Mouse (Mus musculus): ENCODE measurements around the gene Shmt1. TPM values are rescaled to one million over a fixed set of nuclear protein-coding genes. Genes with fewer than 3 reads are reported as not detected.
"Not testable (repeated sequence)": the region's sequence is repeated elsewhere in the genome, so short reads cannot be mapped to it uniquely, and the experiment has no call there.

The Shmt1 gene
- 49.9 and 52.6 TPM in 2 replicates for polyA plus RNA-seq (2016; fragmentation: Nextera tagmentation; extraction: Ambion mirVana)

DNA sequence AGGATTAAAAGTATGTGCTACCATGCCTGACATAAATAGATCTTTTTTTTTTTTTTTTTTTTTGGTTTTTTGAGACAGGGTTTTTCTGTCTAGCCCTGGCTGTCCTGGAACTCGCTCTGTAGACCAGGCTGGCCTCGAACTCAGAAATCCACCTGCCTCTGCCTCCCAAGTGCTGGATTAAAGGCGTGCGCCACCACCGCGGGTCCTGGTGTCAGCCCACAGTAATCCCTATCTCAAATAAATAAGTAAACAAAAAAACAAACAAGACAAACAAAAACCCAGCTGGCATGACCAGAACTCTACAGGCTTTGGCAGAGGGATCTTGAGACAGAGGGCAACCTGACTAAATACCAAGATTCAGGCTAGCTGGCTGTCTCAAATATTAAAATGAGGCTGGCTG is at the start of gene Shmt1:
TSS of gene Shmt1 (minus strand) at position 101 of the 400 bp plus-strand sequence.
- H3K4me3 ChIP-seq (replicated peaks): peak within 1 kb of the TSS; percentile 49
- H3K4me2 ChIP-seq: peak within 1 kb of the TSS; percentile 77
- peaks cover 26% of the 10 kb centered on the region for H3K4me1 ChIP-seq
- H3K9ac ChIP-seq: peak within 1 kb of the TSS; percentile 38; the same call in 1 of the 2 replicates
- not testable (repeated sequence) for H3K27me3 ChIP-seq; H3K9me3 ChIP-seq; H3K36me3 ChIP-seq (replicated peaks); H3K27ac ChIP-seq; ATAC-seq (ENCODE audit: low FRiP score)
- 38% methylated on average over 6 of the region's 6 CpGs for WGBS

DNA sequence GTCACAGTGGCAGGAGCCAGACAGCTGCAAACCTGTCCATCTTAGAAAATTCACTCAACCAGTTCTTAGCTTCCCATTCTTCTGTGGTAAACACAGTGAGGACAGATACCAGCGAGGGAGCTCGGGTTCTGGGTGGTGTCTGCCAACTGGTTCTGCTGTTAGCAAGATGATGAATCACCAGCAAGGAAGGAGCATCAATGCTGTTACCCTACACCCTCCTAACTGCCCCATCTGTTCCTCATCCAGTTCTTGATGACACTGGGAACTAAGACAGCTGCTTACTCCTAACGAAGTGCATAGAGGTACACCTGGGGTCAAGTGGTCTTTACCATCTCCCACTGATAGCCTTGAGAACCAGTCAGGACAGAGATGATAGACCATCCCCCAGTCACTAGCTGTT is 45.1 kb upstream of the Shmt1 start:
- Histone ChIP-seq H3K4me3 (replicated peaks) (no peak overlapping the region), H3K9ac (no peak overlapping the region), H3K36me3 (replicated peaks) (peaks cover 76% of the 10 kb centered on the region), H3K9me3 (no peaks in the 10 kb centered on the region), H3K27me3 (no peaks in the 10 kb centered on the region), H3K27ac (no peak overlapping the region), H3K4me1 (no peaks in the 10 kb centered on the region), H3K4me2 (no peak overlapping the region)
- no peak for ATAC-seq (ENCODE audit: low FRiP score)
- 91% methylated on average over 3 of the region's 3 CpGs for WGBS

DNA sequence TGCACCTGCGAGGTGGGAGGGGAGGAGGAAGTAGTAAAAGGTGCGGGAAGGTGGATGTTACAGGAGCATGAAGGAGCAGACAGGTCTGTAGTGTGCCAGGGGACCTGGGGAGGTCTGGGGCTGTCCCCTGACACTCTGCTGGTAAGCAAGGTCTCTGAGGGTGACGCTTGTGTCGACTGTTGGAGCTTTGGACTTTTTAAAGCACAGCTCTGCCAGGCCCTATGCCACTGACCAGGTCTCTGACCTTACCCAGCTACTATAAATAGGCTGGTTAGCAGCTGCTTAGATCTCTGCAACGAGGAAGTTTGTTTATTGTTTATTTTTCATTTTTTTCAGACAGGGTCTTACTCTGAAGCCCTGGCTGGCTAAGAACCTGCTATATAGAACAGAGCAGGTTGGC is 33.9 kb upstream of the Shmt1 start:
- Histone ChIP-seq H3K4me2 (no peak overlapping the region), H3K27ac (no peak overlapping the region), H3K27me3 (no peaks in the 10 kb centered on the region), H3K9me3 (no peaks in the 10 kb centered on the region), H3K36me3 (replicated peaks) (peaks cover 23% of the 10 kb centered on the region), H3K4me3 (replicated peaks) (no peak overlapping the region), H3K9ac (no peak overlapping the region), H3K4me1 (no peaks in the 10 kb centered on the region)
- 88% methylated on average over 5 of the region's 5 CpGs for WGBS
- ATAC-seq (ENCODE audit: low FRiP score): no peak

DNA sequence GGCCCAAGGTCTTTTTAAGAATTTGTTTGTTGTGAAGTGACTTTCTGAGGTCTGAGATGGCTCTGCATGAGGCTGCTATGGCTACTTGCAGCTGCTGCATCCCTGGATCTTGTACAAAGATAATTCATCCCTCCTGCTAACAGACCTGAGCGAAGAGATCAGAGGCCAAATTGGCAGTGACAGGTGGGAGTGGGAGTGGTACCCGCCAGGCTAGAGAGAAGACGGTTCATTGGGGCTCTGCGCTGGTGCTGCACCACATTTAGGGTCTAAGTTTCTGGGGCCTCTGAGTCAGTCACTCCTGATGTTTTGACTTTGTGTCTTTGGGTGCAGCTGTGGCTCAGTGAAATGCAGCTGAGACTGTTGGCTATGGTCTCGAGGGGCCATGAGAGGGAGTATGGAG is 31.9 kb upstream of the Shmt1 start:
- Histone ChIP-seq H3K27ac (no peak overlapping the region), H3K4me1 (no peaks in the 10 kb centered on the region), H3K4me3 (replicated peaks) (no peak overlapping the region), H3K36me3 (replicated peaks) (peaks cover 12% of the 10 kb centered on the region), H3K9ac (no peak overlapping the region), H3K9me3 (no peaks in the 10 kb centered on the region), H3K27me3 (no peaks in the 10 kb centered on the region), H3K4me2 (no peak overlapping the region)
- ATAC-seq (ENCODE audit: low FRiP score): no peak
- 92% methylated on average over 5 of the region's 5 CpGs for WGBS

DNA sequence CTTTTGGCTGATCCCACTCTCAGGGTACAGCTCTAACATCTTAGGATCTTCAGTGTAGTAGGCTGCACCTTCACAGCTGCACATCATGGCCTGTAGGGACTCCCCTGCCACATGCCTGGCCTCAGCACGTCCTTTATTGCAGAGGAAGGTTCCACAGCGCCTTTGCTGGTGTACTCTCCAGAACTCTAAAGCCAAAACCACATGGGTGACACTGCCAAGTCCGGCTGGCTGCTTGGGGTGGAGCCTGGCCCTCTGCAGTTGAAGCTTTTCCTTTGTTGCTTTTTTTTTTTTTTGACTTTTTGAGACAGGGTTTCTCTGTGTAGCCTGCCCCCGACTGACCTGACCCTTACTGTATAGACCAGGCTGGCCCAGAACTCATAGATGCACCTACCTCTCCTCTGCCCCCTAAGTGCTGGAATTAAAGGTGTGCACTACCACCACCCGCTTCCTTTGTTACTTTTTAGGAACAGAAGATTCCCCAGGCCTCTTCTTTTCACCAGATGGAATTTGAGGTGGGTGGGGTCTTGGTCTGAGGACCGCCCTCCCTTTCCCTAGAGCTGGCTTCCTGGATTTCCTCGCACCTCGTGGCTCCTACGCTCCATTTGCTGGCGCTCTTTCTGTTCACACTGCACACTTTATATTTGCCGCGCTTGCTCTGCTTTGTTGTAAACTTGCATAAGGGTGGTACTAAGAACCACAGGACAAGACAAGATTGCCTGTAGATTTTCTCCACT is 30.1 kb upstream of the Shmt1 start:
- no peak overlapping the region for H3K9ac ChIP-seq
- no peak overlapping the region for H3K27ac ChIP-seq
- no peaks in the 10 kb centered on the region for H3K27me3 ChIP-seq
- no peak overlapping the region for H3K4me2 ChIP-seq
- WGBS: 81% methylated on average over 12 of the region's 12 CpGs
- H3K4me1 ChIP-seq: no peaks in the 10 kb centered on the region
- H3K4me3 ChIP-seq (replicated peaks): no peak overlapping the region
- H3K9me3 ChIP-seq: no peaks in the 10 kb centered on the region
- no peak for ATAC-seq (ENCODE audit: low FRiP score)
- H3K36me3 ChIP-seq (replicated peaks): peaks cover 3% of the 10 kb centered on the region

DNA sequence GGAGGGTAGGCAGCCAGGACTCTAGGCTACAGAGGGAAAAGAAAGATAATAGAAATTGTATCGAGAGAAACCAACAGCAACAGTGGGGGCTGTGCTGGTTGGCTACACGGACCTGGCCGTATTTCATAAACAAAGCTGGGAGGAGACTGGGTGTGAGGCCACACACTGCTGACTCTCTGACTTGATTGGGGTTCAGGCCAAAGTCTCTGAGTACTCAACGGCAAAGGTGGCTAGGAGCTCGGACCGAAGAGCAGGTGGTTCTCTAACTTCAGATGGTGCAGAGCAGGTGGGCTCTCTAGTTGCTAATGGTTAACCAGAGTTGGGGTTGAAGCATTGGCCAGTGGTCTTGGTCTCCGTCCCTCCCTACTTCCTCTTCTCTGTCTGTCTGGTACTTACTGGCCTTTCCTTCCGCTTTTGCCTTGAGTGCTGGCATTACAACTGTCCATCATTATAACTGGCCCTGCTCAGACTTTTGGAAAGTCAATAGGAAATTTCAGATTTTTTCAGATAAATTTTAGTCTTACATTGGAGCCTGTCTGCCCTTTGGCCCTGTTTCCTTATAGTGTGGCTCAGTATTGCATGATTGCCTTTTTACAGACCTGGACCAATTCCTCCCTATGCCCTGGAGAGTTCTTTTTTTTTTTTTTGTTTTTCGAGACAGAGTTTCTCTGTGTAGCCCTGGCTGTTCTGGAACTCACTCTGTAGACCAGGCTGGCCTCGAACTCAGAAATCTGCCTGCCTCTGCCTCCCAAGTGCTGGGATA is 26.3 kb upstream of the Shmt1 start:
- Histone ChIP-seq H3K9me3 (no peaks in the 10 kb centered on the region), H3K27ac (no peak overlapping the region), H3K27me3 (no peaks in the 10 kb centered on the region), H3K36me3 (replicated peaks) (no peaks in the 10 kb centered on the region), H3K4me2 (no peak overlapping the region), H3K4me1 (no peaks in the 10 kb centered on the region), H3K9ac (no peak overlapping the region), H3K4me3 (replicated peaks) (no peak overlapping the region)
- WGBS: 95% methylated on average over 10 of the region's 10 CpGs
- ATAC-seq (ENCODE audit: low FRiP score): no peak

DNA sequence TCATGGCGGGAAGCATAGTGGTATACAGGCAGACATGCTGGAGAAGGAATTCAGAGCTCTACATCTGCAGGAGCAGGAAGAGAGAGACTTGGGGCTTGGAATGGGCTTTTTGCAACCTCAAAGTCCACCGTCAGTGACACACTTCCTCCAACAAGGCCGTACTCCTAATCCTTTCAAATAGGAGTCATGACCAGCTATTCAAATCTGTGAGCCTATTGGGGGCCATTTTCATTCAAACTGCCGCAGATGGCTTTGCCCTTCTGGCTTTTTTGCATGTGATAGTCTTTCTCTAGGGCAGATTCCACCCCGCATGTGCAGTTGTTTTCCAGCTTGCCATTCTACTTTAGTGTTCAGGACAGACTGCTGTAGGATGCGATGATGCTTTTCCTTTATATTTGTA is 25.4 kb upstream of the Shmt1 start:
- H3K4me3 ChIP-seq (replicated peaks): no peak overlapping the region
- 93% methylated on average over 6 of the region's 6 CpGs for WGBS
- no peak for ATAC-seq (ENCODE audit: low FRiP score)
- H3K4me2 ChIP-seq: no peak overlapping the region
- no peak overlapping the region for H3K27ac ChIP-seq
- H3K9me3 ChIP-seq: no peaks in the 10 kb centered on the region
- no peaks in the 10 kb centered on the region for H3K4me1 ChIP-seq
- H3K9ac ChIP-seq: no peak overlapping the region
- no peaks in the 10 kb centered on the region for H3K27me3 ChIP-seq
- H3K36me3 ChIP-seq (replicated peaks): no peaks in the 10 kb centered on the region

DNA sequence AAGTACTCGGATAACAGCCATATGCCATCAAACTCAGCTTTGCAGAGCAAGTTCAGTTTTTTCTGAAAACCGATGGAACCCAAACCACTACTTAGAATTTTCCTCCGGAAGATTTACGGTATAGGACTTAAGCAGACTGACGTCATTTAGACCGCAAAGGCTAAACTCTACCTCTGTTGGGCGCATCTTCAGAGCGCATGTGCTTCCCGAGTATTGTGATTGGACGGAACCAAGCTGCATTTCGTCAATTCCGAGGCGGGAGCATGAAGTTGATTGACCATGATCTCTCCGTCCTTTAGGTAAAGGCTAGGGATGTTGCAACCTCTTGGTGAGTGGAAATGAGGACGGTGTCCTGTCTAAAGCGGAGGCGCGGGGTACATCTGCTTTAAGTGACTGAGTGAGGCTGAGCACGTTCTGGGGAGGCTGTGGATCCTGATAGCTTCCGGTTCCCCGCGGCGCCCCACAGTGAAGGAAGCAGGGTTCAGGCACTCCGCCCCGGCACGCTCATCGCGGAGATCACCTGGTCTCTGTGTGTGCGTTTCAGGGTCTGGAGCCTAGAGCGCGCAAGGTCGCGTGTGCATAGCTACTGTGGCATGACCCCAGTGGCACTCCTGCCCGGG is 19.0 kb upstream of the Shmt1 start, which contains the start of gene Dhrs7b:
TSS of gene Dhrs7b (plus strand) at position 199 of the 620 bp plus-strand sequence.
- peak; percentile 94 for ATAC-seq (ENCODE audit: low FRiP score)
- WGBS: under 1% methylated on average over 34 of the region's 34 CpGs
- Histone ChIP-seq H3K36me3 (replicated peaks) (no peaks in the 10 kb centered on the region), H3K9ac (peak within 1 kb of the TSS; percentile 72), H3K4me2 (peak within 1 kb of the TSS; percentile 76), H3K27me3 (peaks cover 6% of the 10 kb centered on the region; the same call in 1 of the 2 replicates), H3K27ac (peak within 1 kb of the TSS; percentile 75), H3K4me3 (replicated peaks) (peak within 1 kb of the TSS; percentile 72), H3K4me1 (peaks cover 8% of the 10 kb centered on the region), H3K9me3 (no peaks in the 10 kb centered on the region)

DNA sequence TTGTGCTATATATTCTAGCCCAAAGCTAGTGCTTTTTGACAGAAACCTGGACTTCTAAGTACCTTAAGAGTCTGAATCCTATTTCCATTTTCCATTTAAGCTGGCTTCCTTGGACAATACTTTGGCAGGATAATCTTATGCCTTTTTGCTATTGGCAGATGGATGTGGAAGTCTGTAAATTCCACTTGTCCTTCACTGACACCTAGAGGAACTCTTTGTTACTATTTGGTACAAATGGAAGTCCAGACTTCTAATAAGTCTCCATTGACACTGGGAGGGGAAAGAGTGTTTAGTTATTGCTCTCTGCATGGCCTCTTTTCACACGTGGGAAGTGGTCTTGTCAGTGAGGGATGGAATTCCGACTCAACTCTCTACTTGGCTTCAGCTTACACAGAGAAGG is 17.4 kb upstream of the Shmt1 start:
- Histone ChIP-seq H3K4me3 (replicated peaks) (no peak overlapping the region), H3K4me1 (peaks cover 8% of the 10 kb centered on the region), H3K27me3 (peaks cover 6% of the 10 kb centered on the region; the same call in 1 of the 2 replicates), H3K9me3 (no peaks in the 10 kb centered on the region), H3K4me2 (no peak overlapping the region), H3K9ac (no peak overlapping the region), H3K27ac (no peak overlapping the region), H3K36me3 (replicated peaks) (no peaks in the 10 kb centered on the region)
- WGBS: 31% methylated on average over 2 of the region's 2 CpGs
- no peak for ATAC-seq (ENCODE audit: low FRiP score)

DNA sequence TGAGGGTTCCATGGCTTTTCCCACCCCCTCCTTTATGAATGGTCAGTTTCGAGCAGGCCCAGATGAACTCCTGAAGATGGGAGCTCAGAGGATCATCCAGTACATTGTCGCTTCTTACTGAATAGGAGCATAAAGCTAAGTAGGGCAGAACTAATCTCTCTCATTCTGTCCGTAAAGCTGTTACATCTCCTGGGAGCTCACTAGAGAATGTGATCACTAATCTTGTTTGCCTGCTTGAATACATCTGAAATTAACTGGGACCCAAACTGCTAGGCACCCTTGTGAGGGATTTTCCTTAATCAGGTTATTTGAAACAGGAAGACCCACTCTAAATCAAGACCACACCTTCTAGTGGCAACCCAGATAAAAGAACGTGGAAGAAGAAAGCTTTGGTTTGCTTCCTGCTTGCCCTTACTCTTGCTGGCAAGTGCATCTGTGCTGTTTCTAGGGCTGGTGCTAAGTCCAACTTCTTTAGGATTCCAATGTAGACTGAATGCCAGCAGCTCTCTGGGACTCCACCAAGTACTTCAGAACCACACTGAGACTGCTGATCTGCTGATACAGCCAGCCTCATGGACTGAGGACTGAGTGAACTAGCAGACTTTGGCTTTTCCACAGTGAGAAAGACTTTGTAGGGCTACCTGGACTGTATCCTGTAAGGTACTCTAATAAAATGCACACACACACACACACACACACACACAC is 15.9 kb upstream of the Shmt1 start:
- no peak for ATAC-seq (ENCODE audit: low FRiP score)
- no peak overlapping the region for H3K27ac ChIP-seq
- no peak overlapping the region for H3K4me2 ChIP-seq
- H3K4me1 ChIP-seq: peaks cover 8% of the 10 kb centered on the region
- H3K27me3 ChIP-seq: peaks cover 6% of the 10 kb centered on the region; the same call in 1 of the 2 replicates
- no peaks in the 10 kb centered on the region for H3K36me3 ChIP-seq (replicated peaks)
- no peak overlapping the region; the same call in 1 of the 2 replicates for H3K9ac ChIP-seq
- WGBS: 37% methylated on average over 4 of the region's 4 CpGs
- H3K9me3 ChIP-seq: no peaks in the 10 kb centered on the region
- H3K4me3 ChIP-seq (replicated peaks): no peak overlapping the region

DNA sequence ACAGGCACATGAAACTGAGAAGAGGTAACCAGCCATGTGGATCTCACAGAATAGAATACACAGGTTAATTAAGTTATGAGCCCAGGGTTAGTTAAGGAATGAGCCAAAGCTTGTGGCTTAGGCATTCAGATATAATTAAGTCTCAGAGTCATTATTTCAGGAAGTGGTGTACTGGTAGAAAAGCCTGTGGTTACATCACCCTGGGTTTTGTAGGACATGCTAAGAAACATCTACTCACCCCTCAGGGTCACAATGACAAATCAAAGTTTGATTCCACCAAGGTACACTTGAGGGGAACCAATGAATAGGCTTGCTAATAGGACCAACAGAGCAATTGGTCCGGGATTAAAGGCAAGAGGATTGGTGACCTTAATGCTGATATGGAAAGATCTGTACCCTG is 15.2 kb upstream of the Shmt1 start:
- Histone ChIP-seq H3K36me3 (replicated peaks) (no peaks in the 10 kb centered on the region), H3K9ac (no peak overlapping the region), H3K4me3 (replicated peaks) (no peak overlapping the region), H3K4me2 (no peak overlapping the region), H3K27me3 (peaks cover 6% of the 10 kb centered on the region; the same call in 1 of the 2 replicates), H3K4me1 (peaks cover 8% of the 10 kb centered on the region), H3K27ac (no peak overlapping the region), H3K9me3 (no peaks in the 10 kb centered on the region)
- no peak for ATAC-seq (ENCODE audit: low FRiP score)
- 43% methylated on average over 1 of the region's 1 CpGs for WGBS

DNA sequence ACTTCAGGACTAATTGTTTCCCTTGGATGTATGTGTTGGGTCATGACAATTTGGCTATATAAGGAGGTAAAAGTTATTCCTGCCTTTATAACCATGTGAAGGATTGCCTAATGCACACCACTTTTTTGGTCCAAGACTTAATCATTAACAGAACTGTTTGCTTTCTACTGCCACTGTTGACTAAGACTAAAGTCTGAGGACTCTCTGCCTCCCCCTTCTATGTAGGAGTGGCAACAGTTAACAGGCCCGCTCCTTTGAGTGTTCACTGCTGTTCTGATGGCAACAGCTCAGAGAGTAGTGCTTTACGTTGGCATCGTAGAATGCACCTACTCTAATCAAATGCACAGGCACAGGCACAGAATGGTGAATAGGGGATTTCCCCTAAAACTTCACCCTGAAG is 13.7 kb upstream of the Shmt1 start:
- Histone ChIP-seq H3K27ac (no peak overlapping the region), H3K4me1 (no peaks in the 10 kb centered on the region), H3K4me3 (replicated peaks) (no peak overlapping the region), H3K9ac (no peak overlapping the region), H3K4me2 (no peak overlapping the region), H3K36me3 (replicated peaks) (no peaks in the 10 kb centered on the region), H3K9me3 (no peaks in the 10 kb centered on the region), H3K27me3 (peaks cover 6% of the 10 kb centered on the region; the same call in 1 of the 2 replicates)
- 90% methylated on average over 3 of the region's 3 CpGs for WGBS
- no peak for ATAC-seq (ENCODE audit: low FRiP score)

Data from forebrain, embryonic 12.5 days (tissue).